In genomic region chr16:93515456-93515941, GRCm38 (mm10) we compare ENCODE assay signal across 15 mouse cellular contexts.
A peak's percentile ranks its signal among the peaks of the same experiment; 100 is the strongest.
DNase-seq lines count a peak whose midpoint lies in the region; ATAC-seq lines count a peak whose summit lies in the region.
"Had no signal": no experiment of that assay in that cellular context is flagged by ENCODE, and none has a peak within 500 bp of the region (broad histone marks: within the 10 kb centered on the region; RNA-seq: fewer than 3 reads in every experiment).

No protein-coding gene starts in this region.

- no peak overlapping the region for H3K4me2 ChIP-seq in hindbrain, embryonic 15.5 days
- H3K4me2 ChIP-seq in hindbrain, embryonic 14.5 days (replicated peaks) = no peak overlapping the region
- H3K4me2 ChIP-seq: heart, embryonic 13.5 days; liver, embryonic 13.5 days had no signal

- H3K27me3 ChIP-seq in hindbrain, embryonic 15.5 days = no peaks in the 10 kb centered on the region
- no peaks in the 10 kb centered on the region for H3K27me3 ChIP-seq in hindbrain, embryonic 14.5 days (ENCODE audit: control insufficient read depth, insufficient read depth, low read length)
- H3K27me3 ChIP-seq in midbrain, embryonic 10.5 days (ENCODE audit: low read depth, poor library complexity, severe bottlenecking) = no peaks in the 10 kb centered on the region
- H3K27me3 ChIP-seq: heart, embryonic 13.5 days; liver, embryonic 13.5 days had no signal

- no peaks in the 10 kb centered on the region for H3K36me3 ChIP-seq in hindbrain, embryonic 15.5 days
- H3K36me3 ChIP-seq in hindbrain, embryonic 14.5 days (replicated peaks; ENCODE audit: control insufficient read depth, insufficient read depth) = no peaks in the 10 kb centered on the region
- no peaks in the 10 kb centered on the region for H3K36me3 ChIP-seq in midbrain, embryonic 10.5 days
- H3K36me3 ChIP-seq: heart, embryonic 13.5 days; limb, embryonic 10.5 days; liver, embryonic 13.5 days had no signal

- no peak overlapping the region for H3K27ac ChIP-seq in hindbrain, embryonic 15.5 days (replicated peaks)
- no peak overlapping the region for H3K27ac ChIP-seq in hindbrain, embryonic 14.5 days
- H3K27ac ChIP-seq in midbrain, embryonic 10.5 days (replicated peaks) = no peak overlapping the region
- H3K27ac ChIP-seq: heart, embryonic 13.5 days; limb, embryonic 10.5 days; liver, embryonic 13.5 days had no signal

- WGBS in hindbrain, embryonic 15.5 days = 51% methylated on average over 5 of the region's 5 CpGs
- 47% methylated on average over 5 of the region's 5 CpGs for WGBS in hindbrain, embryonic 14.5 days
- 80% methylated on average over 5 of the region's 5 CpGs for WGBS in midbrain, embryonic 10.5 days

- ATAC-seq in hindbrain, embryonic 15.5 days (ENCODE audit: low FRiP score, low read depth) = peak; percentile 59; the same call in 1 of the 2 replicates
- ATAC-seq in hindbrain, embryonic 14.5 days (ENCODE audit: low FRiP score) = no peak
- ATAC-seq: CD4-positive, CD25-positive, alpha-beta regulatory T cell, adult 4 months had no signal

- H3K9ac ChIP-seq in hindbrain, embryonic 15.5 days = no peak overlapping the region
- H3K9ac ChIP-seq in hindbrain, embryonic 14.5 days = no peak overlapping the region
- H3K9ac ChIP-seq: heart, embryonic 13.5 days; liver, embryonic 13.5 days had no signal

- H3K4me3 ChIP-seq in hindbrain, embryonic 15.5 days = no peak overlapping the region
- no peak overlapping the region for H3K4me3 ChIP-seq in hindbrain, embryonic 14.5 days (replicated peaks; ENCODE audit: low read length)
- H3K4me3 ChIP-seq in midbrain, embryonic 10.5 days = no peak overlapping the region
- H3K4me3 ChIP-seq: heart, embryonic 13.5 days; limb, embryonic 10.5 days; liver, embryonic 13.5 days had no signal

- no peak for DNase-seq in hindbrain, embryonic 14.5 days (ENCODE audit: low spot score)
- DNase-seq in brain, embryonic 18.5 days (ENCODE audit: low read depth, low spot score) = peak; percentile 47
- peak; percentile 67 to 70 for DNase-seq in cerebellum, postnatal 10 days
- DNase-seq in layer of hippocampus, adult 8-10 months (ENCODE audit: low spot score in 2 of 2) = peak; percentile 17 to 46
- no peak for DNase-seq in gastrocnemius, postnatal 4 days (ENCODE audit: low spot score in 2 of 2)
- no peak for DNase-seq in midbrain, embryonic 10.5 days (ENCODE audit: low spot score)
- DNase-seq in gastrocnemius, adult 8-10 months (ENCODE audit: low spot score in 2 of 2) = no peak
- DNase-seq: kidney, adult 8-10 months; liver, embryonic 13.5 days; lung, postnatal 14 days; thymus, postnatal 14 days had no signal

- no peaks in the 10 kb centered on the region for H3K4me1 ChIP-seq in hindbrain, embryonic 15.5 days (replicated peaks)
- no peaks in the 10 kb centered on the region for H3K4me1 ChIP-seq in hindbrain, embryonic 14.5 days (replicated peaks; ENCODE audit: control insufficient read depth, insufficient read depth, low read length)
- H3K4me1 ChIP-seq in midbrain, embryonic 10.5 days = no peaks in the 10 kb centered on the region
- H3K4me1 ChIP-seq: heart, embryonic 13.5 days; limb, embryonic 10.5 days; liver, embryonic 13.5 days had no signal

- H3K9me3 ChIP-seq in hindbrain, embryonic 15.5 days = no peaks in the 10 kb centered on the region
- no peaks in the 10 kb centered on the region for H3K9me3 ChIP-seq in hindbrain, embryonic 14.5 days (ENCODE audit: control insufficient read depth, low read length)
- H3K9me3 ChIP-seq in midbrain, embryonic 10.5 days (replicated peaks) = no peaks in the 10 kb centered on the region
- H3K9me3 ChIP-seq: heart, embryonic 13.5 days; limb, embryonic 10.5 days; liver, embryonic 13.5 days had no signal

Comparison
In these comparisons a context has a peak if more than half of its experiments do, and no peak if none do; other contexts are left out.
1. DNase-seq: peak in brain, embryonic 18.5 days (single experiment), cerebellum, postnatal 10 days (2 of 2) and layer of hippocampus, adult 8-10 months (2 of 2); none in hindbrain, embryonic 14.5 days (single experiment), gastrocnemius, postnatal 4 days (0 of 2), midbrain, embryonic 10.5 days (single experiment) and gastrocnemius, adult 8-10 months (0 of 2).